Mouse (Mus musculus) liver, postnatal 0 days (tissue): ENCODE results near the gene Npsr1.

Experiments used
- CTCF ChIP-seq: sonication (generic); IDR thresholded peaks from 2 replicates; pipeline ENCODE4 v1.5.1; 2016; ENCODE audit warnings: antibody characterized with exemption, low read depth
- EP300 ChIP-seq: IDR thresholded peaks from 2 replicates; pipeline ENCODE4 v1.6.1; 2016; ENCODE audit warnings: antibody characterized with exemption, low read depth, mild to moderate bottlenecking

- TF ChIP-seq CTCF = no peak
- TF ChIP-seq EP300 = no peak
Observed at GRCm38 (mm10) chr9:24302906-24303305, 205.1 kb downstream of the Npsr1 start.
